Mouse (Mus musculus) midbrain, embryonic 12.5 days (tissue): ENCODE results near the gene Bbs1. TPM values are rescaled to one million over a fixed set of nuclear protein-coding genes. Genes with fewer than 3 reads are reported as not detected.
"Not testable (repeated sequence)": the region's sequence is repeated elsewhere in the genome, so short reads cannot be mapped to it uniquely, and the experiment has no call there.

Experiments used
- ATAC-seq: fragments of 200-750 bp; cut with Nextera tagmentation; 2 replicates; pipeline ENCODE4 v1.8.0; 2017; ENCODE audit warnings: low read depth, moderate TSS enrichment, moderate library complexity; ENCODE audit not compliant: low FRiP score
- H3K27ac ChIP-seq: fragments of 300-500 bp; sonication (generic); replicated peaks from 2 replicates; pipeline ENCODE4 v1.5.1; 2016; ENCODE audit warnings: mild to moderate bottlenecking
- H3K27me3 ChIP-seq: fragments of 300-500 bp; sonication (generic); 2 replicates; pipeline ENCODE4 v1.6.1; 2016; ENCODE audit warnings: mild to moderate bottlenecking
- H3K36me3 ChIP-seq: fragments of 300-500 bp; sonication (generic); 2 replicates; pipeline ENCODE4 v1.6.1; 2016
- H3K4me1 ChIP-seq: fragments of 300-500 bp; sonication (generic); 2 replicates; pipeline ENCODE4 v1.6.1; 2016
- H3K4me2 ChIP-seq: fragments of 300-500 bp; sonication (generic); replicated peaks from 2 replicates; pipeline ENCODE4 v1.6.1; 2016; ENCODE audit warnings: mild to moderate bottlenecking, moderate library complexity
- H3K4me3 ChIP-seq: fragments of 300-500 bp; sonication (generic); 2 replicates; pipeline ENCODE4 v1.5.1; 2016; ENCODE audit warnings: mild to moderate bottlenecking
- H3K9ac ChIP-seq: fragments of 300-500 bp; sonication (generic); replicated peaks from 2 replicates; pipeline ENCODE4 v1.6.1; 2016; ENCODE audit warnings: mild to moderate bottlenecking, moderate library complexity
- H3K9me3 ChIP-seq: fragments of 300-500 bp; sonication (generic); 2 replicates; pipeline ENCODE4 v1.6.1; 2016; ENCODE audit warnings: mild to moderate bottlenecking
- WGBS: fragments of 180-500 bp; shearing (Covaris S2); methylation state at CpG from one replicate; pipeline ENCODE4 v1.1.7; 2016; 5-methylcytosine and 5-hydroxymethylcytosine counted together
- polyA plus RNA-seq: library from polyadenylated mRNA; unstranded; fragments of >200 nt; fragmentation: Nextera tagmentation; extraction: Ambion mirVana; gene quantifications from 2 replicates; pipeline ENCODE4 v1.2.1, GENCODE M21; 2016

The Bbs1 gene
- polyA plus RNA-seq, 1 experiment from 2014 or later, result 11.4 TPM

DNA sequence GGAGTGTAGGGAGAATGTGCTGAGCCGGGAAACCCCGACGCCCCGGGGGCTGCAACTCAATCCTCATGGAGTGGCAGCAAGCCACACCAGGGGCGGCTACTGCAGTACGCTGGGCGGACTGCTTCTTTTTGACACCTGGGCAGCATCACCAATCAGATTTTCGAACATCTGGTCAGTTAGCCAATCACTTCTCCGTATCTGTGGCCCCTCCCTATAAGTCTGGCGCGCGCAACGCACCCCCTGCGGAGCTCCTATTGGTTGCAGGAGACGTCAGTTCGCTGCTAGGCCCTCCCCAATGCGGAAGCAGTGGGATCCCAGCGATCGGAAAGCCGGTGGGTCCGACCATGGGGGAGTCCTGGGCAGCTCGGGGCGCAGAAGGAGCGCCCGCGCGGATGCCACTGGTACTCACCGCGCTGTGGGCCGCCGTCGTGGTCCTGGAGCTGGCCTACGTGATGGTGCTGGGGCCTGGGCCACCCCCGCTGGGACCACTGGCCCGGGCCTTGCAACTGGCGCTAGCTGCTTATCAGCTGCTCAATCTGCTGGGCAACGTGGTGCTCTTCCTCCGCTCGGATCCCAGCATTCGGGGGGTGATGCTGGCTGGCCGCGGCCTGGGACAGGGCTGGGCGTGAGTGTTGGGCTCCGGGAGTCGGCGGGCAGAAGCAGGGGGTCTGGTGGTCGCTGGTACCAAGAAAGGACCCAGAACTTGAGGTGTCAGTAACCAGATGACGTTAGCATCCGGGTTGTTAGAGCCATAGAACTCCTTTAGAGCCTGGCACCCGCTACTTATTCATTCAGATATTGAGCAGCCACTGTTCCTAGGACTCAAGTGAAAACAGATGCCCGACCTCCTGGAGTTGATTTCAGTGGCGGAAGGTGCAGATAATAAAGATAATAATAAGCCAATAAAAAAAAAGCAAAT is 27.8 kb downstream of the Bbs1 start, which contains the start of gene Zdhhc24:
TSS of gene Zdhhc24 (plus strand) at position 264 of the 919 bp plus-strand sequence.
- H3K4me1 ChIP-seq, result peaks cover 16% of the 10 kb centered on the region
- peak within 1 kb of the TSS; percentile 86 for H3K4me2 ChIP-seq
- no peaks in the 10 kb centered on the region for H3K9me3 ChIP-seq
- H3K4me3 ChIP-seq, result peak within 1 kb of the TSS; percentile 71
- no peaks in the 10 kb centered on the region; the same call in 1 of the 2 replicates for H3K36me3 ChIP-seq
- peak; percentile 97 for ATAC-seq
- H3K27me3 ChIP-seq, result peaks cover 19% of the 10 kb centered on the region
- WGBS, result 2% methylated on average over 52 of the region's 52 CpGs
- H3K27ac ChIP-seq, result peak within 1 kb of the TSS; percentile 47; the same call in 1 of the 2 replicates
- peak within 1 kb of the TSS; percentile 76 for H3K9ac ChIP-seq

DNA sequence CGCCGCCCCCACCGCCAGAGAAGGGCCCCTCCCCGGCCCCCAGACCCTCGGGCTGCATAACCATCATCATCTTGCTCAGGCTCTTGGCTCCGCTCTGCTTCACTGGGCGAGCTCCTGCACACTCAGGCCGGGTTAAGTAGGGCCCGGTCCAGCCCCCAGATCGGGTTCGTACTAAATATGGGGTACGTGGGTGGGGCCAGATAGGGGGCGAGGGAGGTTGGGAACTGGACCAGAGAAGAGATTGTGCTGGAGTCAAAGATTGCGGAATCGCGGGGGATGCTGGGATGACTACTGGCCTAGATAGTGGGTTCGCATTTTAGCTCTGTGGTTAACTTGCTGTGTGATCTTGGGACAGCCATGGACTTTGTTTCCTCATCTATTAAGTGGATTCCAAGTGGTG is 28.6 kb downstream of the Bbs1 start, which contains the start of gene Actn3:
TSS of gene Actn3 (minus strand) at position 125 of the 400 bp plus-strand sequence.
- Histone ChIP-seq H3K4me2 (peak within 1 kb of the TSS; percentile 86), H3K4me3 (peak within 1 kb of the TSS; percentile 71), H3K9ac (peak within 1 kb of the TSS; percentile 76), H3K9me3 (no peaks in the 10 kb centered on the region), H3K4me1 (peaks cover 16% of the 10 kb centered on the region), H3K36me3 (no peaks in the 10 kb centered on the region), H3K27ac (peak within 1 kb of the TSS; percentile 47; the same call in 1 of the 2 replicates), H3K27me3 (peaks cover 19% of the 10 kb centered on the region)
- ATAC-seq, result no peak
- 4% methylated on average over 16 of the region's 17 CpGs for WGBS

DNA sequence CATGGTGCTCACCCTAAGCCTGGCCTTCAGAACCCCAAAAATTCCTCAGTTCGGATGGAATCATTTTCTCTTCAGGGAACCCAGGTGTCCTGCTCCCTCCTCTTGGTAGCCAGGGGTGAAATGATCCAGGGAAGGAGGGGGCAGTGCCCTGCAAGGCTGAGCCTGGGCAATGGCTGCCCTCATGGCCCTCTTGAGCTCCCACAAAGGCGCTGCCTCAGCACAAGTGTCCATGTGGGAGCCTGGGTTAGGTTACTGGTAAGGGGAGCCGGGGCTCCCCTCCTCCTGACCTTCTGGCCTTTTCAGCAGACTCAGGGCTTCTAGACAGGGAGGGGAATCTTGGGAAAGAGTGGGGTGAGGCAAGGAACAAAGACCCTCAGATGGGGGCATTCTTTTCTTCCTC is 29.7 kb downstream of the Bbs1 start:
- Histone ChIP-seq H3K9me3 (no peaks in the 10 kb centered on the region), H3K9ac (no peak overlapping the region), H3K4me2 (no peak overlapping the region), H3K27ac (no peak overlapping the region), H3K27me3 (peaks cover 19% of the 10 kb centered on the region), H3K36me3 (no peaks in the 10 kb centered on the region), H3K4me3 (no peak overlapping the region), H3K4me1 (peaks cover 16% of the 10 kb centered on the region)
- no peak for ATAC-seq
- 66% methylated on average over 3 of the region's 3 CpGs for WGBS

DNA sequence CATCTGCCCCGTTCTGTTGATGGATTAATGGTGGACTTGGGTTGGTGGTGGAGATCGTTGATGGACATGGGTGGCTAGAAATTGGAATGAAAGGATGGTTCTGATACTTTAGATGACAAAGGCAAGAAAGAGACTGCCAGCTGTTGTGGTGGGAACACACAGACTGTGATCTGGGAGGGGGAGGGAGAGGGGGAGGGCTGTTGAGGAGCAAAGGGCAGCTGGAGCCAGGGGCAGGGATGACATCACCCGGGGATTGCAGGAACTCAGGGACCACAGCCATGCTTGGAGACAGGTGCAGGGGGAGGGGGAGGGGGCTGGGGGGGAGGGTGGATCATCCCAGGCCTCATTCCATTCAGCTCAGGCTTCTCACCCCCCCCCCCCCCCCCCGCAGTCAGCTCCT is 30.2 kb downstream of the Bbs1 start:
- Histone ChIP-seq H3K27me3 (peaks cover 19% of the 10 kb centered on the region), H3K36me3 (no peaks in the 10 kb centered on the region), H3K4me2 (no peak overlapping the region), H3K4me3 (no peak overlapping the region), H3K9ac (no peak overlapping the region), H3K9me3 (no peaks in the 10 kb centered on the region), H3K27ac (no peak overlapping the region), H3K4me1 (peaks cover 16% of the 10 kb centered on the region)
- ATAC-seq, result no peak
- 78% methylated on average over 4 of the region's 4 CpGs for WGBS

DNA sequence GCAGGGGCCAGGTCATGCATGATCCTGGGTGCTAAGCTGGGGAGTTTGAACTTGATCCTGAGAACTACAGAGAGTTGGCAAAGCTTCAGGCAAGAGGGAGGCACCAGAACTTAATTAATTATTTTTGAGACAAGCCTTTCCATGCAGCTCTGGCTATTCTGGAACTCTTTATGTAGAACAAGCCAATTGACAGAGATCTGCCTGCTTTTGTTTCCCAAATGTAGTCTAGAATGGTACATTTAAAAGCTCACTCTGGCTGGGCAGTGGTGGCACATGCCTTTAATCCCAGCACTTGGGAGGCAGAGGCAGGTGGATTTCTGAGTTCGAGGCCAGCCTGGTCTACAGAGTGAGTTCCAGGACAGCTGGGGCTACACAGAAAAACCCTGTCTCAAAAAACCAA is 31.8 kb downstream of the Bbs1 start:
- WGBS, result 90% methylated on average over 1 of the region's 1 CpGs
- Histone ChIP-seq H3K4me1 (peaks cover 16% of the 10 kb centered on the region), H3K27me3 (peaks cover 19% of the 10 kb centered on the region)
- H3K4me2 ChIP-seq, H3K9ac ChIP-seq, H3K27ac ChIP-seq, H3K4me3 ChIP-seq, ATAC-seq, H3K36me3 ChIP-seq, H3K9me3 ChIP-seq: not testable (repeated sequence)

DNA sequence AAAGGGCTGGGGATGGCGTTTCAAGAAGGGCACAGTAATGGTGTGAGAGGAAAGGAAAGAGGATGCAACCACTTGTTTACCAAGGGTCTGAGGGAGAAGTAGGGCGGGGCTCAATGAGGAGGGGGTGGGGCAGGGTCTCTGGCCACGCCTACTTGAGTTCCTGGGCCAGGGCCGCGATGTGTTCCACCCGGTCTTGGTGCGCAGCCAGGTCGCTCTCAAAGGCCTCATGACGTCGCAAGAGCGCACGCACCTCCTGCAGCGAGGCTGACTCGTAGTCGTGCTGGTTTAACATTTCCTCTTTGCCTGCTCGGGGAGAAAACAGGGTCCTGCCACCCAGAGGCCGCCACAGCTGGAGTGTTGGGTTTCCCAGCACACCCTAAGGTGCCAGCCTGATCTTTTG is 41.3 kb downstream of the Bbs1 start:
- Histone ChIP-seq H3K9me3 (no peaks in the 10 kb centered on the region), H3K4me2 (peak overlapping the region; percentile 23; the same call in 1 of the 2 replicates), H3K27ac (no peak overlapping the region), H3K4me3 (no peak overlapping the region), H3K9ac (no peak overlapping the region), H3K36me3 (0 out of 2 replicates have a peak, but pooled peaks cover 6% of the 10 kb centered on the region), H3K4me1 (0 out of 2 replicates have a peak, but pooled peaks cover 3% of the 10 kb centered on the region), H3K27me3 (peaks cover 17% of the 10 kb centered on the region)
- WGBS, result 8% methylated on average over 17 of the region's 17 CpGs
- ATAC-seq, result no peak

DNA sequence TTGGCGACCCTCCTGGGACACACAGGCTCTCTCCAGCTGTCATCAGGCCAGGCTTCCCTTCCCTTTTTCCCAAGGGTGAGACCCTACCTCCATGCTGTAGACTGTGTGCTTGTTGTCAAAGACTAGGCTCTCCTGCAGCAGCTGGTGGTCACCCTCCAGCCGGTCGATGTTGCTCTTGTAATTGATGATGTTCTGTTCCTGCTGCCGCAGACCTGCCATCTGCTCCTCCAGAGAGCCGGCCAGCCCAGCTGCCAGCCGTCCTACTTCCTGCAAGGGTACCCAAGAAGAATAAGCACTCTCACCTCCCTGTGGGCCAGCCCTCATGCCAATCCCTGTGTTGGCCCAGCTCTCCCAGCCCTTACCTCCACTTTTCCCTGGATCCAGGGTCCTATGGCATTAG is 43.4 kb downstream of the Bbs1 start:
- 0 out of 2 replicates have a peak, but pooled peaks cover 6% of the 10 kb centered on the region for H3K36me3 ChIP-seq
- H3K9ac ChIP-seq, result no peak overlapping the region
- ATAC-seq, result no peak
- no peaks in the 10 kb centered on the region for H3K9me3 ChIP-seq
- no peak overlapping the region for H3K27ac ChIP-seq
- WGBS, result 92% methylated on average over 6 of the region's 6 CpGs
- H3K4me1 ChIP-seq, result 0 out of 2 replicates have a peak, but pooled peaks cover 3% of the 10 kb centered on the region
- no peak overlapping the region for H3K4me2 ChIP-seq
- peaks cover 13% of the 10 kb centered on the region for H3K27me3 ChIP-seq
- H3K4me3 ChIP-seq, result no peak overlapping the region

DNA sequence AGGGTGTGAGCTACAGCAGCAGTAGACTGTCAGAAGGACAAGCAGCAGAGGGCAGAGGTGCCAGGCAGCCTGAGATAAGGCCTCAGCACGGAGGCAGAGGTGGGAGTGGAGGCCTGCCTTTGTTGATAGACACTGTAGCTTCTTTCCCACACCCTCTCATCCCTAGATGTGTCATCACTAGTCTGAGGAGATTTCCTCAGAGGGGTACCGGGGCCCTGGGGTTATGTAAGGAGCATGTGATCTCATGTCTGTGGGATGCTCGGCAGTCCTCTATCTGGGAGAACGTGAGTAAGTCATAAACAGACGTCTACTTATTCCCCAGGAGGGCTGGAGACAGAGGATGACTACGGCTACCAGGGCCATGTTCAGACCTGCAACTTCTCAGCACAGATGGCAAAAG is 47.3 kb downstream of the Bbs1 start:
- Histone ChIP-seq H3K9me3 (no peaks in the 10 kb centered on the region), H3K4me3 (no peak overlapping the region), H3K27me3 (peaks cover 14% of the 10 kb centered on the region), H3K9ac (no peak overlapping the region), H3K4me1 (peaks cover 15% of the 10 kb centered on the region), H3K4me2 (no peak overlapping the region), H3K36me3 (0 out of 2 replicates have a peak, but pooled peaks cover 6% of the 10 kb centered on the region), H3K27ac (no peak overlapping the region)
- WGBS, result 87% methylated on average over 6 of the region's 6 CpGs
- ATAC-seq, result no peak

DNA sequence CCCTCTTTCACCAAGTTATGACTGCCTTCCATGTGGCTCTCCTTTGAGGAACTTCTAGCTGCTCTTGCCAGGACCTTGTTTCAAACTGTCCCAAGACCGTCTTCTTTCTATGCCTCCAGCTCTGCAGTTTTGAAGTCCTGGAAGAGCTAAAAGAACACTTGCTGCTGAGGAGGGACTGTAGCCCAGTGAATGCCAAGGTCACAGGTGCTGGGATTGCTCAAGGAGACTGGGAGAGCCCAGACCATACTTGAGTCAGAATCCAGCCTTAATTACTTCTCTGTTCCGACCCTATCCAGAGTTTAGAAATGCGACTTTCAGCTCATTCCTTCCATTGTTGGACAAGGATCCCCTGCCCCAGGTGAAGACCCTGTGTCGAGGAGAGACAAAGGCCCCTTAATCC is 50.5 kb downstream of the Bbs1 start:
- Histone ChIP-seq H3K9ac (peak overlapping the region; percentile 71; the same call in 1 of the 2 replicates), H3K27ac (no peak overlapping the region), H3K4me2 (peak overlapping the region; percentile 96), H3K4me1 (peaks cover 15% of the 10 kb centered on the region), H3K36me3 (0 out of 2 replicates have a peak, but pooled peaks cover 6% of the 10 kb centered on the region), H3K27me3 (peaks cover 13% of the 10 kb centered on the region), H3K9me3 (no peaks in the 10 kb centered on the region), H3K4me3 (peak overlapping the region; percentile 65)
- WGBS, result 52% methylated on average over 4 of the region's 4 CpGs
- no peak for ATAC-seq

DNA sequence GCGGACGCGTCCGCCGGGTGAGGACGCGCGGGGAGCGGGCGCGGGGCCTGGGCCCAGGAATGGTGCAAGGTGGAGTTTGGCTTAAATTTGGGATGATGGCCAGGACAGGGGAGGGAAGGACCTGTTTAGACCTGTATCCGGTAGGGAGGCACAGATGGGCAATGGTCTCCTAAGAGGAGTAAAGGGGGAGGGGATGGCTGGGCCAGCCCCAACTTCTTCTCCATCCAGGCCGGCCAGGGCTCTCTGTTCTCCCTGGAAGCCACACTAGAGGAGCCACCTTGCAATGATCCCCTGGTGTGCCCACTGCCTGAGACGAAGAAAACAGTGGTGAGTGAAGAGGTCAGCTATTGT is 51.0 kb downstream of the Bbs1 start:
- peak overlapping the region; percentile 96 for H3K4me2 ChIP-seq
- H3K36me3 ChIP-seq, result 0 out of 2 replicates have a peak, but pooled peaks cover 3% of the 10 kb centered on the region
- peak overlapping the region; percentile 65 for H3K4me3 ChIP-seq
- H3K27me3 ChIP-seq, result peaks cover 17% of the 10 kb centered on the region
- H3K4me1 ChIP-seq, result peaks cover 15% of the 10 kb centered on the region
- no peaks in the 10 kb centered on the region for H3K9me3 ChIP-seq
- no peak; the same call in none of the 2 replicates for ATAC-seq
- WGBS, result 1% methylated on average over 14 of the region's 14 CpGs
- peak overlapping the region; percentile 71 for H3K9ac ChIP-seq
- peak overlapping the region; percentile 75 for H3K27ac ChIP-seq

DNA sequence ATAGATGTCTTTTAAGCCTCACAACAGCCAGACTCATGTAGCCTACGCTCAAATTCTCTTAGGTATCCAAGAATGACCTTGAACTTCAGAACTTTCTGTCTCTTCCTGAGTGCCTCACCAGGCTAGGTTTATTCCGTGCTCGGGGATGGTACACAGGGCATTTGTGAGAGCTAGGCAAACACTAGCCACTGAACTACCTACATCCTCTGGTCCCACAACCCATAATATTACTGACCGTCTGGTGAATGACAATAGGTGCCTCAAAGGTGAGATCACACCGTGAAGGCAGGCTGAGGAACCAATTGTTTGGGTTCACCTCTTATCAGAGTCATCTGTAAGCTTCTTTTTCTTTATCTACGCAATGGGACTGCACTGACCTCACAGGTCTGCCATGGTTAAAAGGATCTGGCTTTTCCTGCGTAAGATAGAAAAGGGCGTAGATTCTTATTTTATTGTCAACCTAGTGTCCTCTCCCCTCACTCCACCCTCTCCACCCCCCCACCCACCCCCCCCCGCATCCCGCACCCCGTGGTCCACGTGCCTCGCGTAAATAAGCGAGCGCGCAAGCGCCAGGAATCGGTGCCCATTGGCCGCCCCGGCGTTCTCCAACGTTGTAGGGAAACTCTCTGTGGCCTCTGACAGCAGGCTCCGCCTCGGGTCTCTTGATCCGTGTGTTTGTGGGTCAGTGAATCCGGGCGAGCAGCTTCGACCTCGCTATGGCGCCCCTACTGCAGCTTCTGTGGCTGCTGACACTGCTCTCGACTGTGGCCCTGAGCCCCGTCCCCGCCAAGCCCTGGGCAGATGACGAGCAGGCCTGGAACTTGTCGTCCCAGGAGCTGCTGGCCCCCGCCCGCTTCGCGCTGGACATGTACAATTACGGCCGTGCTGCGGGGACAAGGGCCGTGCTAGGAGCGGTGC is 51.6 kb downstream of the Bbs1 start, which contains the start of gene Ctsf:
TSS of gene Ctsf (plus strand) at position 579 of the 918 bp plus-strand sequence.
- ATAC-seq, result peak; percentile 93
- peak within 1 kb of the TSS; percentile 96 for H3K4me2 ChIP-seq
- WGBS, result 4% methylated on average over 39 of the region's 45 CpGs
- H3K27me3 ChIP-seq, result peaks cover 19% of the 10 kb centered on the region
- peaks cover 15% of the 10 kb centered on the region for H3K4me1 ChIP-seq
- H3K9ac ChIP-seq, result peak within 1 kb of the TSS; percentile 71
- no peaks in the 10 kb centered on the region for H3K36me3 ChIP-seq
- H3K27ac ChIP-seq, result peak within 1 kb of the TSS; percentile 75
- H3K9me3 ChIP-seq, result no peaks in the 10 kb centered on the region
- peak within 1 kb of the TSS; percentile 65 for H3K4me3 ChIP-seq
